Mouse (Mus musculus) c-Kit-negative CD71-positive TER-119-positive erythroid progenitor cells, embryonic 14.5 days (primary cell): ENCODE measurements around the gene Chd5.
A peak's percentile ranks its signal among the peaks of the same experiment; 100 is the strongest.

ENCODE experiments used
- DNase-seq: peaks from one replicate; pipeline ENCODE4 v3.0.0-alpha.2; 2013; ENCODE audit warnings: low read depth, low spot score

The Chd5 gene

DNA sequence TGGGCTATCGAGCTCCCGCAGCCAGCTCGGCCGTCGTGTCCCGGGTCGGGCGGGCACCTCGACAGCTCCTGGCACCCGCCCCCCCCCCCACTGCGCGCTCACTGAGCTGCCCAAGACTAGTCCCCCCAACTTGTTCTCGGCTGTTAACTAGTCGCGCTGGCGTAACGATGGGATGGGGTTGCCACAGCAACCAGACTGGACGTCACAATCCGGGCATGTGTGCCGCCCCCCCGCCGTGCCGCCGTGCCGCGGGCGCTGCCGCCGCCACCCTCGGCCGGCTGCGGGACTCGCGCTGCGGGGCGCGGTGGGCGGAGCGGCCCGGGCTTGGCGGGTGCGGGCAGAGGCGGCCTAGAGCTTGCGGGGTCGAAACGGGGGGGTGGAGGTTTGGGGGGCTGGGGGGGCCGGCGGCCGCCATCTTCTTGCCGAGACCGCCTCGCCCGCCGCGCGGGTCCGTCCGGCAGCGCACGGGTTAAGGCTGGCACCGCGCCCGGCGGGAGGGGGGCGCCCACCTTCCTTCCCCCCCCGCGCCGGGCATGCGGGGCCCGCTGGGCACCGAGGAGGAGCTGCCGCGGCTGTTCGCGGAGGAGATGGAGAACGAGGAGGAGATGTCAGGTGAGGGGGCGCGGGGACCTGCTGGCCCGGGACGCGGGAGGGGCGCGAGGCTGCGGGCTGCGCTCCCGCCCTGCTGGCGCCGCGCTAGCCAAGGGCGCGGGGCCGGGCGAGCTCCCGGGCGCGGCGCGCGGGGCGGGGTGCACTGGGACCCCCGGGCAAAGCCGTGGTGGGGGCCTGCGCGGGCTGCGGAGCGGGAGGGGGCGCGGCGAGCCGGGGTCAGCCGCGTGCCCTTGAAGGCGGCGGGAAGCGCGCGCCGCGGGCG, at the start of gene Chd5:
Gene Chd5 (plus strand): TSS at position 233 of the 874 bp plus-strand sequence.
- no peak for DNase-seq

DNA sequence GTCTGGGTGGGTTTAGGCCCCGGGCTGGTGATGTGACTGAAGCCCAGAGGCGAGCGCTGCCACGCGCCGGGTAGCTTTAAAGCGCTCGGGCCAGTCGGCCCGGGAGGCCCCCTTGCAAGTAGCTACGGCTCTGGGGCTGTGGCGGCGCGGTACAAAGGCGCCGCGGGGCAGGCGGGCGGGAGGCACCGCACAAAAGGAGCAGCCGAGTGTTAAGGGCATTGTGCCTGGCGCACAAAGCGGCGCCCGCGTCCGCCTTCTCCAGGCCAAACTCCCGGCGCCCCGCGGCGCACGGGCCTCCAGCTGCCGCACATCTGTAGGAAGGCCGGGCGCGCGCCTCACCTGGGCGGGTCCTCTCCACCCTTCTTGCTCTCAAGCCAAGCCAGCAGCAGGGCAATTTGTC, 48.1 kb upstream of the Chd5 start:
- no peak for DNase-seq

DNA sequence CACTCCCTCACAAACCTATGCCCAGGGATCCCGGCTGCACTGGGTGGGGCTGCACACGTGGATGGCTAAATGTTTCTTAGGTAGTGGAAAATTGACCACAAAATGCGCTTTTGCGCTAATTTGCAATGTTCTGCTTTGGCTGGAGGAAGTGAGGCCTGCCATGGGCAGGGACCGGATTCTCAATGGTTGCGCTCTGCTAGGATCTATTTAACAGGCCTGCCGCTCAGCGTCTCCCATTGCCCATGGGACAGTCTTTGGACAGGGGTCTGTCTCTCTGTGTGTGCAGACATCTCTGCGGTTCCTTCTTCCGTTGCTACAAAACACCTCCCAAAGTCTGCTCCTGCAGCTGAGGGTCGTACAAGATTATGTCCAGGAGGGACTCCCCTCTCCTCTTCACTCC, 47.5 kb upstream of the Chd5 start:
- no peak for DNase-seq

DNA sequence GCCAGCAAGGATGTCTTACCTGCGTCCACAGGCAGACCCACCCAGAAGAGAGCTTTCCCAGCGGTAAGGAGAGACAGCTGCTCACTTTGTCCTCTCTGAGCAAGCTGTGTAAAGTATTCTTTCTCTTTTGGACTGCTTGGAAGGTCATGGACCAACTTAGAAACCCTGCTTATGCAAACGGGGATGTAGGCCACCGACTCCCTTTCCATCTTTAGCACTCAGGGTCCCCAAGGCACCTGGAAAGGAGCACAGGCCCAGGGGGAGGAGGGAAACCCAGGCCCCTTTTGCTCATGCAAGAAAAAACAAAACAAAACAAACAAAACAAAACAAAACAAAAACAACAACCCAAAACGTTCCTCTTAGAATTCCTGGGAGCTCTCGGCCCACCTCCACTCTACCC, 46.9 kb upstream of the Chd5 start, which contains the start of gene Hes3:
Gene Hes3 (minus strand): TSS at position 101 of the 400 bp plus-strand sequence.
- DNase-seq, result no peak

DNA sequence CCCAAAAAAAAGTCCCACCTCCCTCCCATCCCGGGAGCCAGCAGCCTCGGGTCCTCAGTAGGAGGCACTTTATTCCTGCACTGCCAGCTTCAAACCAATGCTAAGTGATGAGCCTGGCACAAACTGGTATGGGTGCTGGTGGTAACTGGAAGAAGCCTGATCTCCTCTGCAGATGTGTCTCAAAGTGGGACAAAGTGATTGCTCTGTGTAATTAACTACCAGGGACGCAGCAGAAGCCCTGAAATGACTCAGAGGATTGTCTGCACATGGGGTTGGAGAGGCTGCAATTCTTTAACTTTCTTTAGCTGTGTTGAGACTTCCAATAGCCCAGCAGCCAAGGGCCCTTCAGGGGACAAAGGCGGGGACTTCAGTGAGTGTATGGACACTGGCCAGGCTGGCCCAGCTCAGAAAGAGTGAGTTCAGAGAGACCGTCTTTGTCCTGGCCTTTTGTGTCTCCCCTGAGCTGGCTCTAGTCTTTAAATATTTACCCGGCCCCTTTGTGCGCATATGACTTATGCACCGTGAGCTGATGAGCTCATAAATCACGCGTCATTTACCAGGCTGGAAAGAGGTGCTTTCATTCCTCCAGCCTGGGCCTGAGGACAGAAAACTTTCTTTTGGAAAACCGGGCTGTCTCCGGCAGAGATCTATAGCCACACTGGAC, 46.2 kb upstream of the Chd5 start:
- DNase-seq, result no peak

DNA sequence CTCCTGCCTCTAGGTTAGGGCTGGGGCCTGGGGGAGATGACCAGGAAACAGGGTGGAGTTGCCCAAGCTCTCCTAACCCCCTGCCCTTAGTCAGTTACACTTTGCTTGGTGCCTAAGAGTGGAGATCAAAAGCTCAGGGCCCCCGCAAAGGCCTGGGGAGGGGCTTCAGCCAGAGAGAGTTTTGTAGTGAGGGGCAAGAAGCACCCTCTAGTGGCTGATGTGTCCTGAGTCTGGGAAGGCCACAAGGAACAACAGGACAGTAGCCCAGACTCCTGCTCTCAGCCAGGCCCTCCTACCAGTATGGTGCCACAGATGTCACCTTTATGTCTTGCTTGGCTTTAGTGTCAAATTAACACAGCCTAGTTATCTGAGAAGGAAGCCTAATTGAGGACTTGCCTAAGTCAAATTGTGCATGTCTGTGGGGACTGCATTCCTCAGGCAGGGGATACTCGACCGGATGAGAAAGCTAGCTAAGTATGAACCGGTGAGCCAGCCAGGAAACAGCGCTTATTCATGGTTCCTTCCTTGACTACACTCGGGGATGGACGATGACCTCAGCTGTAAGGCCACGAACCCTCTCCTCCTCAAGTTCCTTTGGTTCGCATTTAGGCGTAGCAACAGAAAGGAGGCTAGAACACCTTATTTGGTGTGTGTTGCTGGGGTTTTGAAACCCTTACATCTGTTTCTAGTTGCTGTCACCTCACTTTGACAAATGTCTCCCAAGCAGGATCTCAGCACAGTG, 44.1 kb upstream of the Chd5 start:
- no peak for DNase-seq

DNA sequence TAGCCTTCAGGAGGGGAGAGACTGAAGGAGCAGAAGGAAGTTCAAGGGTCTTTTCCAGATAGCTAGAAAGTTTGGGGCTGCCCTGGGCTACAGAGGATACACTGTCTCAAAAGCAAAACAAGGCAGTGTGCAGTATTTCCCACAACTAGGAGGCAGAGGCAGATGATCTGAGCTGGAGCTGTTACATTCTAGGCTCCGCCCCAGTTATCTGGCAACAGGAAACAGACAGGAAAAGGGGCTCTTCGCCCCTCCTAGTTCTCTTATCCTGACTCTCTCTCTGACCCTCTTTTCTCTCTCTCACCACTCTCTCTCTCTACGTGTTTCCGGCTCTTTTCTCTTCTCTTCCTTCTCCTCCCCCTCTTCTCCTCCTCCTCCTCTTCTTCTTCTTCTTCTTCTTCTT, 42.5 kb upstream of the Chd5 start:
- peak; percentile 29 for DNase-seq

DNA sequence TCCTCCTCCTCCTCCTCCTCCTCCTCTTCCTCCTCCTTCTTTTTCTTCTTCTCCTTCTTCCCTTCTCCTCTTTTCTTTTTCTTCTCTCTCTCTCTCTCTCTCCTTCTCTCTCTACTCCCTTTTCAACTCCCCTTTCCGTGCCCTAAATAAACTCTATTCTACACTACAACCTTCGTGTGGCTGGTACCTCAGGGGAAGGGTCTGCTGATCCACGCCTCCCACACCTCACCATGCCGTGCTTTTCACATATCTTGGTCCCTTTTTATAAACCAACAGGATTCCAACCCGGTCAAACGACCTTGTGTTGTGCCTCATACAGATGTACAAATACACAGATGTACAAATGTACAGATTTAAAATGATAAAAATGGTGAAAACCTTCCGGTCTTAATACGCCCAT, 42.1 kb upstream of the Chd5 start:
- DNase-seq, result no peak

DNA sequence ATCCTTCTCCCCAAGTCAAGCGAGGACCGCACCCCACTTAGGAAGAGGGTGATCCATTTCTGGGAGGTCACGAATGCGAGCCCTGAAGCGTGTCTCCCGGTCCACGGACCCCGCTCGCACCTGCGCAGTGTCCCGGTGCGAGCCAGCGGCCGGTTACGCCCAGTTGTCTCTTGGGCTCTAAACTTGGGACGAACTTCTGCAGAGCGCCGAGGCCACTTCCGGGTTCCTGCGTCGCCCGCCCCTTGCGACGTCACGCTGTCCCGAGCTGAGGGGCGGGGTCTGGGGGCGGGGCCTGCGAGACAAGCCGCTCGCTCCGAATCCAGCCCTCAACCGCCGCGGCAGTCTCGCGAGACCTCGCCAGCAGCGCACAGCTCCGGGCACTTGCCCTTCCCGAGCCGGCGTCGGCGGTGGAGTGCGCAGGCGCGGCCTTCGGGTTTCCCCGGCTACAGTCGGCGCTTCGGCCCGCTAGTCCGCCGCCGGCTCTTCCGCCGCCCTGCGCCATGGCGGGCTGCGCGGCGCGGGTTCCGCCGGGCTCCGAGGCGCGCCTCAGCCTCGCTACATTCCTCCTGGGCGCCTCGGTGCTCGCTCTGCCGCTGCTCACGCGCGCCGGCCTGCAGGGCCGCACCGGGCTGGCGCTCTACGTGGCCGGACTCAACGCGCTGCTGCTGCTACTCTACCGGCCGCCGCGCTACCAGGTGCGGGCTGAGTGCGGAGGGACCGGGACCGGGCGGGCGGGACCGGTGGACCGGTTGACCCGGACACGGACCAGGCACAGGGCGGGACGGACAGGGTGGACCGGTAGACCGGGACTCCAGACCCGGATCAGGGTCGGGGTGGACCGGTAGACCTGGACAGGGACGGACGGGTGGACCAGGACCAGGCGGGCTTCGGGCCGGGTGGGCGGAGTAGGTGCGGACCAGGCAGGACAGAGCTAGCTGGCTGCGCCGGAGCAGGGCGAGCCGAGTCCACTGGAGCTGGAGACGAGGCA, 41.3 kb upstream of the Chd5 start, which contains the start of gene Icmt:
Gene Icmt (plus strand): TSS at position 354 of the 988 bp plus-strand sequence.
- DNase-seq, result peak; percentile 98

DNA sequence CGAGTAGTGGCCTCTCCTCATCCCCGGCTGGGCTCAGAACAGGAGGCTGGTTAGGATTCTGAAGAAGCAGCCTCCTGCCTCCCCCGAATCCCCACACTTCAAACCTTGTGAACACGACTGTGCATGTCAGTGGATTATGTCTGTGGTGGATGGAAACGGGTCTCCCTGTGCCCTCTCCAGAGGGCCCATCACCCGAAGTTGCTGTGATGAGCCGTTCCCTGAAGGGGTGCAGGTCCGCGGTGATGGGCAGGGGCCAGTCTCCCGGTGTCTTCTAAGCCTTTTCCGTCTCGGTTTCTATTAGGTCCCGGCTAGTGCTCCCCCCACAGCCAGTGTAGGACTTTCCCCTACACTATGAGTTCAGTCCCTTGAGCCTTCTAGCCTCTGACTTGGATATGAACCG, 39.6 kb upstream of the Chd5 start:
- DNase-seq, result no peak

DNA sequence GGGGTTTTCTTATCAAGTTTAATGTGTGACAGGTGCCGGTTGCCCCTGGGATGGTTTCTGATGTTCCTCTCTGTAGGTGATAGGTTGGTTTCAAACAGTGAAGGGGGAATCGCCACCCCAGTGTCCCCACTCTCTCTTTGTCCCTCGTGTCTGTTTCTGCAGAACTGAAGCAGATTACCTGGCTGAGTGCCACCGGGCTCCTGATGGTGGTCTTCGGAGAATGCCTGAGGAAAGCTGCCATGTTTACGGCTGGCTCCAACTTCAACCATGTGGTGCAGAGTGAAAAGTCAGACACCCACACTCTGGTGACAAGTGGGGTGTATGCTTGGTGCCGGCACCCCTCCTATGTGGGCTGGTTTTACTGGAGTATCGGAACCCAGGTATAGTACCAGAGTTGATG, 38.1 kb upstream of the Chd5 start:
- no peak for DNase-seq

DNA sequence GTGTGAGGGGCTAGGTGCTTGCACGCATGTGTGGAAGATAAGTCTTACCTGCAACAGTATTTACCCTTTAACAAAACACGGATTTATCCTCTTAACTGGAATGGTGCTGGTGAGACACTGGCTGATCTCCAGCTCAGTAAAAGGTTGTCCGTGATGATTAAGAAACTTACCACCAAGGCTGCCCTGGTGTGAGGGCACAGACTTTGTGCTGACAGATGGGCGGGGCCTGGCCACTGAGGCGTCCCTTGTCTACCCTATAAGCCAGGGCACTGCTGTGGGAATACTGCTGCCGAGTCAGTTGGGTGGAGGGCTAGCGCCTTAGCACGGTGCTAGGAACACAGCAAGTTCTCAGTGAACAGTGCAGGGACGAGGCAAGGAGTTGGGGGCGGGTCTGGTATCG, 36.4 kb upstream of the Chd5 start:
- no peak for DNase-seq

DNA sequence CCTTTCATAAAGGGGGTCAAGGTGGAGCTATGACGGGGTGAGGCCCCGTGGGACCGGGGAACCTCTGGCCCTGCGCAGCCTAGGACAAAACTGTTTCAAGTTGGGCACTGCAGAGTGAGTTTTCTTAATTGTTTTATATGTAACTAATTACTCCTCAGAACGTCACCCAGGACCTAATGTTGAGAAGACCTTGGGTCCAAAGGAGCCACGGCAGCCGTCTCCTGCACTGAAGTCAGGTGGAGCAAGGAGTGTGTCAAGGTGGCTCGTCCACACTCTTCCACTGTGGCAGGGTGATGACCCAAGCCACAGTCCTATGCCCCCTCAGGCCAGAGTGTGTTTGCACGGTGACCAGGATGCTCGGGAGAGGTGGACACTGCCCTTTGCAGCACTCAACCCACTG, 35.3 kb upstream of the Chd5 start:
- no peak for DNase-seq

DNA sequence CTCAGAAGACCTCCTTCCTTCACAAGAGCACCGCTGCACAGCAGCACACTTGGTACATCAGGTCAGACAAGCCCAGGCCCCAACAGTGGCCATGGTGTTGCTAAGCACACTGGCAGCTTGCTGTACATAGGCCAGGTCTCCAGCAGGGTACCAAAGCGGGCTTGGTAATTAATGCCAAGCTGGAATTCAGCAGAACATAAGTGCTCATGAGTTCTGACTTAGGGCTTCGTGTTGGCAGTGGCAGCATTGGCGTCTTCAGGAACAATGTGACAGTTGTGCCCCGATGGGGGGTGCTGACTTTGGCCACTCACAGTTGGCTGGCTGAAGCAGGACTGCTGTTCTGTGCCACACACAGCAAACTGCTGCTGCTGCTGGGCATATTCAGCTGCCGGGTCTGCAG, 33.8 kb upstream of the Chd5 start:
- no peak for DNase-seq

DNA sequence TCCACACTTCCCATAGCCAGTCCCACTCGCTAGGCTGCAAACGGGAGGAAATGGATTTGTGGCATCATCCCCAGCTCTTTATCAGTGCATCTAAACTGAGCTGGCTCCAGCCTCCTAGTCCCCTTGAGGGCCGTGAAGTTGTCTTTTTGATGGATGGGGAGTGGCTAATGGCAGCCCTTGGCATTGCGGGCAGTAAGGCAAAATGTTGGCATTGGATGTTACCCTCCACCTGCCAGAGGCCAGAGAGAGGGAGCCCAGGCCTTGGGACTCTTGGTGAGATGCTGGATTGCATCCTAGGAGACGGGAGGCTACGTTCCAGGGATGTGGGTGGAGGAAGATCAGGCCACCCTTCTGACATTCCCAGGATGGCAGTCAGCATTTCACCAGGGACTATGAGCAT, 32.5 kb upstream of the Chd5 start:
- DNase-seq, result no peak

DNA sequence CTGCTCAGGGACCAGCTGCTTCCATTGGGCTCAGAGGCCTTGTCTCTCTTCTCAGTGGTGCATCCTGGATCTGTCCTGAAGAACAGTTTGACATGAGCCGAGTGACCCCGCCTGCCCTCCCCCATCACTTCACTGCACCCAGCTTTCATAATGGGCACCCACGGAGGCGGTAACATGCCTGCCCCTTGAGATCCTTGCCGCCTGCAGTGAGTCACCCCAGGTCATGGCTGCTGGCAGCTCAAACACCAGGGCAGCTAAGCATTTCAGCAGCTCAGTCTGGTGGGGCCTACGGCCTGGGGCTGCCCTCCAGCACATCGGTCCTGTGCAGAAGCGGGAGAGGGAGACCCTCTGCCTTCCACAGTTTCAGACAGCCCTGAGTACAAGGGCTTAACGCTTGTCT, 30.9 kb upstream of the Chd5 start:
- no peak for DNase-seq

DNA sequence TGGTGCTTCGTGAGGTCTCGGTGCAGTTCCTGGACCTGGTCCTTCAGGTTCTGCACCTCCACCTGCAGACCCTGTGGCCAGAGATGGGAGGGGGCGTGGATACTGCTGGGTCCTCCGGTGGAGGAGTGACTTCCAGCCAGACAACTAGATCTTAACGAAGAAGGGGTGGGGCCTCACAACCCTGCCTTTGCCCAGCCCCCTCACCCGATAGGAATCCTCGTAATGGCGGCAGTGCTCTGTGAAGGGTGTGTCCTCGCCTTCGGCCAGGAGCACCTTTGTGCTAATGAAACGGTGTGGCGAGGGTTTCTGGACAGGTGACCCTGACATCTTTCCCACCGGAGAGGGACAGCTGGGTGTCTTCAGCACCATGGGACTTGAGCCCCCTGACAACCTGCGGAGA, 26.3 kb upstream of the Chd5 start:
- DNase-seq, result no peak

DNA sequence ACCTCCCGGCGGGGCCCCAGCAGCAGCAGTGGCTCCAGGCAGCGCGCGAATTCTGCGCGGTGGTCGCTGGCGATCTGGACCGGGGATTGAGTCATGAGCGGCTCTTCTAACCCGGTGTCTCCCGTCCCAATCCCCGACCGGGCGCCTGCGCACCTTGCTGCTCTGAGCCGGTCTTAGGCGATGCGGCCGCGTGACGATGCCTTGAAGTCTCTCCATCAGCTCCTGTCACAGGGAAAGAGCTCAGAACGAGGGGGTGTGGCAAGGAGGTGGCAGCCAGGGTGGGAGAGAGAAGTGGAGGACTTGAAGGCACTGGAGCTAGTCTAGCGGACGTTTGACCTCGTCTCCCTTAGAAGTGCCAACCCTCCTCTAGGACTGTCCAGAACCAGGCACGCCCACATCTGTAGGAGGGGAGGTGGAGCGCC, 25.2 kb upstream of the Chd5 start:
- no peak for DNase-seq

DNA sequence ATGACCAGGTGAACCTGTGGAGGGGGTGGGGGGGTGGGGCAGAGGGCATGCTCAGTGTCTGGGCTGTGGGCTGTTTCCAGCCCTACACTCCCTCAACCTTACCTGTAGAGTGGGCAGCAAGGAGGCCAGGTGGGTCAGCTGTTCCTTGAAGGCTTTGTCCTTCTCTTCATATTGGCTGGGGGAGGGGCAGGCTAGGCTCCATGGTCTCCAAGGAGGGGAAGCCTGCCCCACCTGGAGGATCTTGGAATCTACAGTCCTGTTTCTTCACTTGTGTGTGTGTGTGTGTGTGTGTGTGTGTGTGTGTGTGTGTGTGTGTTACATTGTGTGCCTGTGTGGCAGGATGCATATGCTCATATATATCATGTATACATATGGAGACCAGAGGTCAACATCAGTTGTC, 24.5 kb upstream of the Chd5 start:
- no peak for DNase-seq

DNA sequence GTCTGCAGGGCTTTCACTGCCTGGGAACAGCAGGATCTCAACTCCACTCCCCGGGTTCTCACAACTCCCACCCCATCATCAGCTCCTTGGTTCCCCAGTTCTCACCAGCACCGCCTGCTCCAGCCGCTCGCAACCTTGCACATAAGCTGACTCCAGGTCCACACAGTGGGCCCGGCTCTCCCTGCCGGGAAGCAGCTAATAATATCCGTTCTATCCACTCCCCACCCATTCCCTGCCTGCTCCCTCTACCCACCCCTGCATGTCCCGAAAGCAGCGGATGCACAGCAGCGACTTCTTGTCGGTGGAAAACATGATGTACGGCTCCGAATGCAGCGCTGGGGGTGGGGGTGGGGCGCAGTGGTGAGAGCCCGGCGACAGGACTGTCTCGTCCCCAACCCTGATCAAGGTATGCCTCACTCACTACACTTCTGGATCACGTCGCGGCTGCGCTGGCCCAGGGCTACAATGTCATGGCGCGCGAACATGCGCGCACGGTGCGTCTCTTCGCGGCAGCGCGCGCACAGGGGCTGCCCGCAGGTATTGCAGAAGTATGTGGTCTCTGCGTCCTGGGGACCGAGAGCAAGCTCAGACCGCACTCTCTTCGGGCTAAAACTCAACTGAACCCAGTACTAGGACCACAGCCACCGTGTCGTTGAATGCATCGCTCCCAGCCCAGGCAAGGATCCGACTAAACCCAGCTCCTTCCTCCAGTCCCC, 22.8 kb upstream of the Chd5 start:
- no peak for DNase-seq
